Mouse (Mus musculus) E14TG2a.4 (cell line): ENCODE results near the gene Rhod.
A peak's percentile ranks its signal among the peaks of the same experiment; 100 is the strongest.

ENCODE experiments used
- H3K27me3 ChIP-seq: 2 replicates; pipeline ENCODE4 v1.6.1; 2014; ENCODE audit warnings: low read length, control low read depth; ENCODE audit not compliant: insufficient read depth
- H3K36me3 ChIP-seq: 2 replicates; pipeline ENCODE4 v1.6.1; 2014; ENCODE audit warnings: low read length, control low read depth; ENCODE audit not compliant: insufficient read depth
- H3K4me1 ChIP-seq: replicated peaks from 2 replicates; pipeline ENCODE4 v1.6.1; 2014; ENCODE audit warnings: low read depth, low read length, control low read depth
- H3K4me3 ChIP-seq: replicated peaks from 2 replicates; pipeline ENCODE4 v1.5.1; 2014; ENCODE audit warnings: mild to moderate bottlenecking, low read length
- H3K9me3 ChIP-seq: 2 replicates; pipeline ENCODE4 v1.6.1; 2014; ENCODE audit warnings: low read length, control low read depth
- CTCF ChIP-seq: conservative IDR thresholded peaks from 2 replicates; pipeline ENCODE4 v1.5.1; 2014; ENCODE audit warnings: low read length
- NANOG ChIP-seq: IDR thresholded peaks from 2 replicates; pipeline ENCODE4 v1.6.1; 2014; ENCODE audit warnings: borderline replicate concordance, low read length, mixed read lengths
- POU5F1 ChIP-seq: IDR thresholded peaks from 2 replicates; pipeline ENCODE4 v1.6.1; 2014; ENCODE audit warnings: low read length, borderline replicate concordance

Rhod gene

DNA sequence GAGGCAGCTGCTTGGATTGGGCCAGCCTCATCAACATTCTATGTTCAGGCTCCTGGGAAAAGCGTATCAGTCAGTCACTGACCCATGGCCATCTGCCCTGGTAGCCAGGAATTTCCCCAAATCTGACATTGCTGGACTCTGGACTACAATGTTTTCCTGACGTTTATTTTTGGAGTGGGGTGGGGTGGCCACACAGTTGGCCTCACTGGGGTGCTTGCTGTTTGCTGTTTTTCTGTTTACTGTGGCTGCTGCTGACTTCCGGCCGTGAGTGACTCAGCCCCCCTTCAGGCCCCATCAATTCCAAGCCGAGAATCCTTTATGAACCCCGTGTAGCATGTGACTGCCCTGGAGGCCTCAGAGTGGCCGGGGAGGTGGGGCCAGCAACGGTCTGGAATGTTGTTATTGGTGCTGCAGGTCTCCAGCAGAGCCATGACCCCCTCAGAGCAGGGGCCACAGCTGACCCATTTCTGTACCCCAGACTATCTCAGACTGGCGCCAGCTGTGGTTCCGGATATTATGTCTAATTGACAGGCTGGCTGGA lies 2.5 kb upstream of the Rhod start:
- no peak for TF ChIP-seq NANOG
- no peak for TF ChIP-seq POU5F1
- TF ChIP-seq CTCF, result no peak

DNA sequence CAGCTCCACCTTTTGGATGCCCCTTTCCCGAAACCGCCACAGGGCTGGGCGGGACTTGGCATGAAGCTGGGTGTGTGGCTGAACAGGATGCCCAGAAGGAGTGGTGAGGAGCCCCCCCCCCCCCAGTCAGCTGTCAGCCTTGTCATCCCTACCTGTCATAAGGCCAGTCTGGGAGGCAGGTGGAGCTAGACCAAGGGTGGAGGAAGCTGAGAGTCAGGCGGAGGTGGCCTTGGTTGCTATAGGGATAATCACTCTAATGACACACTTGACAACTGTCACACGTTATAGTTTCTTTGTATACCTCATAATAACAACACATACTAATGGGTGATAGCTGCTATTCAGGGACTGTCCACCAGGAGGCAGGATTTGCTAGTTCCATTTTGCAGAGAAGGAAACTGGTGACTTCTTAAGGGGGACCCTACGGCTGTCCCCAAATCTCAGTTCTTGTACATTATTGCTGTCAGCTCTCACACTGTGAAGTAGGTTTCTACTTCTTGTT lies 1.9 kb upstream of the Rhod start:
- peak overlapping the region; percentile 29; the same call in 1 of the 2 replicates for H3K4me3 ChIP-seq
- H3K27me3 ChIP-seq, result peaks cover 38% of the 10 kb centered on the region
- peaks cover 50% of the 10 kb centered on the region for H3K4me1 ChIP-seq
- H3K36me3 ChIP-seq, result peaks cover 15% of the 10 kb centered on the region
- H3K9me3 ChIP-seq, result no peaks in the 10 kb centered on the region
- TF ChIP-seq CTCF (peak; percentile 96), NANOG (no peak)

More for the DNA sequence above, 2.5 kb upstream of the Rhod start:
- peaks cover 18% of the 10 kb centered on the region for H3K36me3 ChIP-seq
- H3K4me1 ChIP-seq, result peaks cover 50% of the 10 kb centered on the region
- no peaks in the 10 kb centered on the region for H3K9me3 ChIP-seq
- no peak overlapping the region for H3K4me3 ChIP-seq
- H3K27me3 ChIP-seq, result peaks cover 33% of the 10 kb centered on the region

DNA sequence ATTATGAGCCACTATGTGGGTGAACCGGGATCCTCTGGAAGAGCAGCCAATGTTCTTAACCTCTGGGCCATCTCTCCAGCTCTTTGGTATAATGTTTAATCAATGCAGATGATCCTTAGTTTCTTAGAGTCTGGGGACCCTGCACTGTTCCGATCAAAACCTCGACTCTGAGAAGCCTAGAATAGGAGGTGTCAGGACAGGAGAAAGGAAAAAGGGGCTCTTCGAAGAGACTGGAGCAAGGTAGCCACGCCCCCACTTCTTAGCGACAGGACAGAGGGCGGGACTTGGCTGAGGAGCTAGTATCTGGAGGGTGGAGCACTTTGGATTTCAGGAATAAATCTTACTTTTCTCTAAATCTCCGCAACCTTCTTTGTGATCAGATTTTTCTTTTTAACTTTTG lies 990 bp upstream of the Rhod start:
- H3K36me3 ChIP-seq, result peaks cover 10% of the 10 kb centered on the region
- H3K4me1 ChIP-seq, result peaks cover 44% of the 10 kb centered on the region
- H3K9me3 ChIP-seq, result peaks cover 6% of the 10 kb centered on the region
- no peak for TF ChIP-seq CTCF
- no peak for TF ChIP-seq POU5F1
- TF ChIP-seq NANOG, result no peak
- peaks cover 38% of the 10 kb centered on the region for H3K27me3 ChIP-seq
- peak overlapping the region; percentile 87 for H3K4me3 ChIP-seq

DNA sequence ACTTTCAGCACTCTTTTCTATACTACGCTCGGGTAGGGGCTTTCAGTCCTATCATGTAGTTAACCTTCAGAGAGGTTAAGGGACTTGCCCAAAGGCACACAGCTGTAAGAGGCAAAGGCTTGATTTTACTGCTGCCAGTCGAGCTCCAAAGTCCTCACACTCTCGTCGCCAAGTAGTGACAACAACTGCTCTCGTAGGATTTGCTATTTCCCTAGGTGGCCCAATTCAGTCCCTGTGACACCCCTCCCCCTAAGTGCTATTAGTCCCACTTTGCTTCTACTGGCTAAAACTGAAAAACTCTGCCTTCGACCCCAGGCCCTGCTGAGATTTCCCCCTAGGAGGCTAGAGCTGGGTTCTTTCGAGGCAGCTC lies 456 bp downstream of the Rhod start:
- TF ChIP-seq POU5F1 (no peak), NANOG (no peak), CTCF (no peak)
- peaks cover 35% of the 10 kb centered on the region for H3K27me3 ChIP-seq
- H3K4me3 ChIP-seq, result peak overlapping the region; percentile 87
- H3K36me3 ChIP-seq, result peaks cover 2% of the 10 kb centered on the region
- peaks cover 7% of the 10 kb centered on the region for H3K9me3 ChIP-seq
- peaks cover 40% of the 10 kb centered on the region for H3K4me1 ChIP-seq

DNA sequence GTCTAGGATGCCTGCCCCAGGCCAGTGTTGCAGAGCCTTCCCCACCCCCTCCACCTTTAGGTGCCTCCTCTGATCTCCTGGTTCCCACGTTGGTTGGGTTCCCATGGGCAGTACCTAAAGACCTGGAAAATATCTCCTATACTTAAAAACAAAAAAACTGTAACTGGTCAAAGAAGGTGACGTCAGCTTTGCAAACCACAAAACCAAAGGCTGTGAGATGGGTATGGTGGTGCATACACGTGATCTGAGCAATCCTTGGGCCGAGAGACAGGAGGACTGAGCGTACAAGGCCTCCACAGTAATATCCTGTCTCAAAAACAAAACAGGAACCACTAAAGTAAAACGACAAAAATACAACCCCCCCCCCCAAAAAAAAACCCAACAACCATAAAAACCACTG lies 1.3 kb downstream of the Rhod start:
- Histone ChIP-seq H3K4me1 (peaks cover 40% of the 10 kb centered on the region), H3K27me3 (peaks cover 35% of the 10 kb centered on the region), H3K9me3 (peaks cover 7% of the 10 kb centered on the region), H3K36me3 (no peaks in the 10 kb centered on the region; the same call in 1 of the 2 replicates), H3K4me3 (no peak overlapping the region)
- TF ChIP-seq CTCF, result no peak

DNA sequence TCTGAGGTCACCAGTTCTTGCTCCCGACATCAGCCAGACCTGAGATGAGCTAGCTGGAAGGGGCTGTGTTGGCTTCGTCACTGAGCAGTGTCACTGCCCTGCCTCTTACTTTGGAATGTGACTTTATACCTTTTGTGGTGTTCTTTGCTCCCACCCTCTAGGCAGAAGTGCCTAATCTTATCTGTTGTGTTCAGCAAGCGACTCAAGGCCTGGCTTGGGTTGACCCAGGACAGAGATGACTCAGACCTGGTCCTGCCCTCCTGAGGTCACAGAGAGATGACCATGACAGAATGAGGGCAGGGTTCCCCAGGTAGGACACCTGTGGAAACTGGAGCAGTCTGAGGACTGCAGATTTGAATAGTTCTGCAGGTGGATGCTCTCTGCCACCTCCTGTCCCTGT lies 3.0 kb downstream of the Rhod start:
- H3K27me3 ChIP-seq, result peaks cover 35% of the 10 kb centered on the region
- H3K36me3 ChIP-seq, result peaks cover 10% of the 10 kb centered on the region; the same call in 1 of the 2 replicates
- H3K4me1 ChIP-seq, result peaks cover 31% of the 10 kb centered on the region
- H3K9me3 ChIP-seq, result peaks cover 7% of the 10 kb centered on the region
- TF ChIP-seq CTCF (no peak), NANOG (no peak), POU5F1 (no peak)
- H3K4me3 ChIP-seq, result no peak overlapping the region

DNA sequence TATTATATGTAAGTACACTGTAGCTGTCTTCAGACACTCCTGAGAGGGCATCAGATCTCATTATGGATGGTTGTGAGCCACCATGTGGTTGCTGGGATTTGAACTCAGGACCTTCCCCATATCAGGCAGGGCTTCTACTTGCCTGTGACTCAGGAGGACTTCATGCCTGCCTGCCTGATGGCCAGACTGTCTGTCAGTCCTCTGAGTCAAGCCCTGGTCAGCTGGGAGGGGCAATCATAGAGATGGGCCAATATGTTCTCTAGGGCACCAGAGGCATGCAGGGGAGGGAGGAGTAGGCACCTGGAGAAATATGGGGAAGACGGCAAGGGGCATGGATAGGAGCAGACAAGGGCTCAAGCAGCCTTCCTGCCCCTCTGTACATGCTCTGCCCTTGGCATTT lies 4.2 kb downstream of the Rhod start:
- Histone ChIP-seq H3K9me3 (peaks cover 7% of the 10 kb centered on the region), H3K27me3 (peaks cover 29% of the 10 kb centered on the region), H3K36me3 (peaks cover 10% of the 10 kb centered on the region; the same call in 1 of the 2 replicates), H3K4me3 (no peak overlapping the region), H3K4me1 (peaks cover 19% of the 10 kb centered on the region)
- no peak for TF ChIP-seq CTCF
- TF ChIP-seq POU5F1, result no peak
- TF ChIP-seq NANOG, result no peak

DNA sequence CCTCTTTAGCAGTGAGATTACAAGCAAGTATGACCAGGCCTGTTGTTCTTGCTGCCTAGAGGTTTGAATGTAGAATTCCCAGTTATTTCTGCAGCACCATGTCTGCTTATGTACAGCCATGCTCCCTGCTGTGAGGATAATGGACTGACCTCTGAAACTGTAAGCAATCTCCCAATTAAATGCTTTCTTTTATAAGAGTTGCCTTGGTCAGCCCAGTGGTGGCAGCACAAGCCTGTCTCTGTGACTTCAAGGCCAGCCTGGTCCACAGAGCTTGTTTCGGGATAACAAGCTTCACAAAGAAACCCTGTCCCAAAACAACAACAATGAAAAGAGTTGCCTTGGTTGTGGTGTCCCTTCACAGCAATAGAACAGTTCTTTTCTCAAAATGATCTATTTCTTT lies 5.5 kb downstream of the Rhod start:
- no peak overlapping the region for H3K4me3 ChIP-seq
- H3K27me3 ChIP-seq, result peaks cover 18% of the 10 kb centered on the region
- peaks cover 7% of the 10 kb centered on the region for H3K9me3 ChIP-seq
- TF ChIP-seq POU5F1 (no peak), CTCF (no peak), NANOG (no peak)
- peaks cover 9% of the 10 kb centered on the region for H3K4me1 ChIP-seq
- peaks cover 10% of the 10 kb centered on the region; the same call in 1 of the 2 replicates for H3K36me3 ChIP-seq

DNA sequence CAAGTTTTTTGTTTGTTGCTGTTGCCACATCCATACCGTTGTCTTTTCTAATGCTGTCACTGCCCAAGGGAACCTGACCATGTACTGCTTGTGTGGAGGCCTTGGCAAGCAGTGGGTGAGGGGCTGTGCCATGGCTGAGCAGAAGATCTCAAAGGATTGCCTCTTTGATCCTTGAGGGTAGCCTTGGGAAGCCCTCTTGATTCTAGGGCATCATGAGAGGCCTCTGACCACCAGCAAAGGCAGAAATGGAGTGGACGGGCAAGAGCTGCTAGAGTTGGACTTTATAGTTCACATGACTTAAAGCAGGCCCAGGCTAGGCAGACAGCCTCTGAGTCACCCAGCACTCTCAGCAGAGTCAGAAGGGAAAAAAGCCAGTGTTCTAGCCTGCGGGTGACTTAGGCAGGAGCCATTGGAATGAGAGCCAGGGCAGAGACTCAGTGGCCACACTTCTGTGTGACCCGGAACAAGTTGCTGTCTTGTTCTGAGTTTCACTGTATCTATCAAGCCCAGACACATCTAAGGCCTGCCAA lies 9.1 kb downstream of the Rhod start:
- no peak for TF ChIP-seq POU5F1
- TF ChIP-seq CTCF, result no peak
- TF ChIP-seq NANOG, result no peak
- Histone ChIP-seq H3K36me3 (peaks cover 13% of the 10 kb centered on the region; the same call in 1 of the 2 replicates), H3K4me3 (no peak overlapping the region), H3K4me1 (peaks cover 20% of the 10 kb centered on the region), H3K27me3 (no peaks in the 10 kb centered on the region), H3K9me3 (0 out of 2 replicates have a peak, but pooled peaks cover under 1% of the 10 kb centered on the region)
